Mouse (Mus musculus) ovary, postnatal 10 days (tissue): ENCODE measurements at regions not wholly inside any gene's neighbourhood (a gene's known extent, or its start where the extent isn't known, plus 50 kb on each side); places are given as distances from the start of the nearest gene placed in this dataset.

Experiments
- DNase-seq: peaks from one replicate; pipeline ENCODE4 v3.0.0; 2022; ENCODE audit warnings: low spot score

GRCm38 (mm10) chr8:90192856-90193255, 155.3 kb downstream of the Tox3 start:
- no peak for DNase-seq

- DNase-seq, result no peak
Observed at GRCm38 (mm10) chr8:90182807-90183206, 165.3 kb downstream of the Tox3 start.

- DNase-seq, result no peak
Observed at GRCm38 (mm10) chr8:90176771-90177170, 171.4 kb downstream of the Tox3 start.

- DNase-seq, result no peak
Observed at GRCm38 (mm10) chr8:90176335-90176734, 171.8 kb downstream of the Tox3 start.

- DNase-seq, result no peak
Observed at GRCm38 (mm10) chr8:90166639-90167038, 181.5 kb downstream of the Tox3 start.

- no peak for DNase-seq
Observed at GRCm38 (mm10) chr8:90151477-90151876, 196.7 kb downstream of the Tox3 start.

GRCm38 (mm10) chr8:90149903-90150302, 198.2 kb downstream of the Tox3 start:
- no peak for DNase-seq

GRCm38 (mm10) chr8:90134626-90135025, 213.5 kb downstream of the Tox3 start:
- DNase-seq, result no peak

GRCm38 (mm10) chr8:90130704-90131267, 217.4 kb downstream of the Tox3 start:
- no peak for DNase-seq

- no peak for DNase-seq
Observed at GRCm38 (mm10) chr8:90125426-90125825, 222.7 kb downstream of the Tox3 start.

- no peak for DNase-seq
Observed at GRCm38 (mm10) chr8:90123101-90123500, 225.0 kb downstream of the Tox3 start.

- no peak for DNase-seq
Observed at GRCm38 (mm10) chr8:90121935-90122334, 226.2 kb downstream of the Tox3 start.

GRCm38 (mm10) chr8:90121017-90121416, 227.1 kb downstream of the Tox3 start:
- no peak for DNase-seq

GRCm38 (mm10) chr8:90115436-90115835, 232.7 kb downstream of the Tox3 start:
- DNase-seq, result no peak

- no peak for DNase-seq
Observed at GRCm38 (mm10) chr8:90100509-90100908, 247.6 kb downstream of the Tox3 start.

- DNase-seq, result no peak
Observed at GRCm38 (mm10) chr8:90082630-90083029, 265.5 kb downstream of the Tox3 start.

- no peak for DNase-seq
Observed at GRCm38 (mm10) chr8:90076381-90076780, 271.8 kb downstream of the Tox3 start.

GRCm38 (mm10) chr8:90075796-90076195, 272.3 kb downstream of the Tox3 start:
- DNase-seq, result no peak

- DNase-seq, result no peak
Observed at GRCm38 (mm10) chr8:90070006-90070405, 278.1 kb downstream of the Tox3 start.

GRCm38 (mm10) chr8:90069411-90069993, 278.6 kb downstream of the Tox3 start:
- no peak for DNase-seq

- no peak for DNase-seq
Observed at GRCm38 (mm10) chr8:90068441-90068840, 279.7 kb downstream of the Tox3 start.

GRCm38 (mm10) chr8:90064381-90064780, 283.8 kb downstream of the Tox3 start:
- DNase-seq, result no peak

GRCm38 (mm10) chr8:90063291-90063690, 284.9 kb downstream of the Tox3 start:
- no peak for DNase-seq

GRCm38 (mm10) chr8:90058631-90059166, 289.4 kb downstream of the Tox3 start:
- no peak for DNase-seq
